ENCODE assay signal across 8 mouse cellular contexts in the genomic region with DNA sequence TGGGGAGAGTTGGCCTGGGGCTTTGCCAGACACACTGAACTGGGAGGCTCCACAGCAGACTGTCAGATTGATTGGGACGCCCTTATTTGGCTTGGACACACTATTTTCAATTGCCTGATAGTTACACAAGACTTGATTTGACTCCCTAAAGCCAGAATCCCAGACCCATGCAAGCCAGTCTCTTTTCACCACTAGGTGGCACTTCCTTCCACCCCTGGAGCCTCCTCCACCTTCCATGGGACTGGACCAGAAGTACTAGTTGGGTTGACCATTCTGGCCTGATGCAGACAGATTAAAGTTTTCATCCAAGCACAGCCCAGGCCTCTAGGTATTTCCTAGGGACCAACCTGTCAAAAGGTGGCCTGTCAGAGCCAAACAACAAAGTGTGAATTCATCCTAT. TPM values are rescaled to one million over a fixed set of nuclear protein-coding genes. Genes with fewer than 3 reads are reported as not detected.
DNase-seq lines count a peak whose midpoint lies in the region; ATAC-seq and TF ChIP-seq lines count a peak whose summit lies in the region.

No protein-coding gene starts in this region.

- H3K27me3 ChIP-seq in forebrain, postnatal 0 days (ENCODE audit: insufficient read depth, low read length) = no peaks in the 10 kb centered on the region
- H3K27me3 ChIP-seq in forebrain, embryonic 16.5 days (replicated peaks; ENCODE audit: control insufficient read depth, insufficient read depth, low read length) = no peaks in the 10 kb centered on the region
- no peaks in the 10 kb centered on the region for H3K27me3 ChIP-seq in midbrain, embryonic 11.5 days (ENCODE audit: control insufficient read depth, insufficient read depth, low read length)
- H3K27me3 ChIP-seq in midbrain, embryonic 13.5 days = no peaks in the 10 kb centered on the region

- H3K9ac ChIP-seq in forebrain, postnatal 0 days = no peak overlapping the region
- no peak overlapping the region for H3K9ac ChIP-seq in forebrain, embryonic 16.5 days (replicated peaks; ENCODE audit: low read depth, low read length)
- H3K9ac ChIP-seq in midbrain, embryonic 11.5 days (ENCODE audit: low read length) = no peak overlapping the region
- H3K9ac ChIP-seq in midbrain, embryonic 13.5 days (replicated peaks) = no peak overlapping the region

- no peak overlapping the region for H3K27ac ChIP-seq in forebrain, postnatal 0 days (ENCODE audit: low read depth, low read length)
- no peak overlapping the region for H3K27ac ChIP-seq in forebrain, embryonic 16.5 days (ENCODE audit: low read length)
- no peak overlapping the region for H3K27ac ChIP-seq in midbrain, embryonic 11.5 days (ENCODE audit: low read depth, low read length)
- H3K27ac ChIP-seq in midbrain, embryonic 13.5 days = no peak overlapping the region

- peak; percentile 67 for TF ChIP-seq CTCF in forebrain, postnatal 0 days (IDR thresholded peaks at IDR 0.05; ENCODE audit: low read depth)

- no peak for DNase-seq in forebrain, postnatal 0 days
- DNase-seq in midbrain, embryonic 11.5 days (ENCODE audit: low spot score, missing footprints) = peak; percentile 85
- DNase-seq in cerebellum, postnatal 10 days = peak; percentile 51 to 57
- peak; percentile 14 for DNase-seq in large intestine, adult 2 months (ENCODE audit: low read depth, low spot score)
- peak; percentile 24 for DNase-seq in thymus, postnatal 4 days

- H3K36me3 ChIP-seq in forebrain, postnatal 0 days (ENCODE audit: insufficient read depth) = no peaks in the 10 kb centered on the region
- no peaks in the 10 kb centered on the region for H3K36me3 ChIP-seq in forebrain, embryonic 16.5 days (ENCODE audit: control insufficient read depth, insufficient read depth)
- no peaks in the 10 kb centered on the region for H3K36me3 ChIP-seq in midbrain, embryonic 11.5 days (ENCODE audit: control insufficient read depth, insufficient read depth, low read length)
- H3K36me3 ChIP-seq in midbrain, embryonic 13.5 days = no peaks in the 10 kb centered on the region

- no peak overlapping the region for H3K4me3 ChIP-seq in forebrain, postnatal 0 days (ENCODE audit: low read depth, low read length)
- no peak overlapping the region for H3K4me3 ChIP-seq in forebrain, embryonic 16.5 days (replicated peaks; ENCODE audit: low read length)
- no peak overlapping the region for H3K4me3 ChIP-seq in midbrain, embryonic 11.5 days (ENCODE audit: low read depth, low read length)
- H3K4me3 ChIP-seq in midbrain, embryonic 13.5 days (replicated peaks) = no peak overlapping the region

- no peak overlapping the region for H3K4me2 ChIP-seq in forebrain, postnatal 0 days (ENCODE audit: low read depth)
- H3K4me2 ChIP-seq in forebrain, embryonic 16.5 days (ENCODE audit: low read length) = no peak overlapping the region
- H3K4me2 ChIP-seq in midbrain, embryonic 11.5 days = no peak overlapping the region
- no peak overlapping the region for H3K4me2 ChIP-seq in midbrain, embryonic 13.5 days (replicated peaks)

- 58% methylated on average over 1 of the region's 1 CpGs for WGBS in forebrain, postnatal 0 days
- 72% methylated on average over 1 of the region's 1 CpGs for WGBS in forebrain, embryonic 16.5 days
- 63% methylated on average over 1 of the region's 1 CpGs for WGBS in midbrain, embryonic 11.5 days
- WGBS in midbrain, embryonic 13.5 days = 56% methylated on average over 1 of the region's 1 CpGs
- WGBS in large intestine, adult 2 months = 46% methylated on average over 1 of the region's 1 CpGs

- ATAC-seq in forebrain, postnatal 0 days = no peak
- ATAC-seq in forebrain, embryonic 16.5 days = no peak
- no peak for ATAC-seq in midbrain, embryonic 11.5 days (ENCODE audit: low FRiP score)
- ATAC-seq in midbrain, embryonic 13.5 days = no peak
- no peak for ATAC-seq in inflammation-experienced regulatory T-cells, adult 6 months

- no peaks in the 10 kb centered on the region for H3K9me3 ChIP-seq in forebrain, postnatal 0 days (ENCODE audit: low read length)
- H3K9me3 ChIP-seq in forebrain, embryonic 16.5 days (ENCODE audit: control insufficient read depth, low read length) = no peaks in the 10 kb centered on the region
- no peaks in the 10 kb centered on the region for H3K9me3 ChIP-seq in midbrain, embryonic 11.5 days (ENCODE audit: control insufficient read depth, low read length)
- no peaks in the 10 kb centered on the region for H3K9me3 ChIP-seq in midbrain, embryonic 13.5 days

- H3K4me1 ChIP-seq in forebrain, postnatal 0 days (ENCODE audit: insufficient read depth) = no peaks in the 10 kb centered on the region
- no peaks in the 10 kb centered on the region for H3K4me1 ChIP-seq in forebrain, embryonic 16.5 days (replicated peaks; ENCODE audit: control insufficient read depth, insufficient read depth, low read length)
- H3K4me1 ChIP-seq in midbrain, embryonic 11.5 days (ENCODE audit: control insufficient read depth, insufficient read depth, low read length) = no peaks in the 10 kb centered on the region
- H3K4me1 ChIP-seq in midbrain, embryonic 13.5 days (replicated peaks) = no peaks in the 10 kb centered on the region

RNA-seq across cellular contexts. Expression of gene Clic6, which starts 58.7 kb away (rescaled TPM):
- 3.5 and 5.5 TPM in 2 replicates for total RNA-seq in forebrain, postnatal 0 days (2014; rRNA removed)
- polyA plus RNA-seq in forebrain, postnatal 0 days (2015; fragmentation: Nextera tagmentation; extraction: Ambion mirVana) = 3.7 and 6.2 TPM in 2 replicates
- polyA plus RNA-seq in forebrain, embryonic 16.5 days (2015; fragmentation: Nextera tagmentation; extraction: Ambion mirVana) = 3.3 and 3.4 TPM in 2 replicates
- 0.47 and 0.72 TPM in 2 replicates for polyA plus RNA-seq in midbrain, embryonic 11.5 days (2014; fragmentation: Nextera tagmentation; extraction: Ambion mirVana)
- 1.2 and 3.1 TPM in 2 replicates for polyA plus RNA-seq in midbrain, embryonic 13.5 days (2015; fragmentation: Nextera tagmentation; extraction: Ambion mirVana)
- 5.7 and 6.1 TPM in 2 replicates for polyA plus RNA-seq in large intestine, adult 2 months (2012; rRNA removed)
- polyA plus RNA-seq in inflammation-experienced regulatory T-cells, adult 6 months (2017; shearing (Covaris generic)) = not detected
